Mouse (Mus musculus) Patski (cell line): ENCODE data around the gene Cmklr1. TPM values are rescaled to one million over a fixed set of nuclear protein-coding genes. Genes with fewer than 3 reads are reported as not detected.
A peak's percentile ranks its signal among the peaks of the same experiment; 100 is the strongest.

Source experiments
- ATAC-seq: fragments of 100-300 bp; one replicate; pipeline ENCODE4 v1.8.0; 2021
- CTCF ChIA-PET: fragments of 350-600 bp; sonication (Branson Sonifier 250); formaldehyde crosslinking; loops from one replicate; lab custom pipeline; 2022; ENCODE audit warnings: inconsistent platforms; lab: Charles Lee
- POLR2A ChIA-PET: fragments of 350-600 bp; sonication (Branson Sonifier 250); formaldehyde crosslinking; loops from one replicate; lab custom pipeline; 2022; ENCODE audit warnings: antibody characterized with exemption, inconsistent platforms; lab: Charles Lee
- DNase-seq: peaks from one replicate; pipeline ENCODE4 v3.0.0-alpha.2; 2011; ENCODE audit warnings: low read depth, low spot score
- H3K27me3 ChIP-seq: fragments of 371-371 bp; one replicate; pipeline ENCODE4 v1.5.1; 2021
- CTCF ChIP-seq: fragments of 100-300 bp; IDR thresholded peaks from one replicate; pipeline ENCODE4 v1.5.1; 2021
- in situ Hi-C: fragments of 300-500 bp; cut with MboI; formaldehyde crosslinking; loops from 3 replicates; pipeline ENCODE4 v1.11.1; 2018; ENCODE audit warnings: low pct_unique_long_range_greater_than_20kb, mixed read lengths
- polyA plus RNA-seq: library from polyadenylated mRNA; unstranded; gene quantifications from one replicate; pipeline ENCODE4 v1.2.3, GENCODE M21; 2021

Cmklr1 gene
- polyA plus RNA-seq, 1 experiment from 2014 or later: not detected

DNA sequence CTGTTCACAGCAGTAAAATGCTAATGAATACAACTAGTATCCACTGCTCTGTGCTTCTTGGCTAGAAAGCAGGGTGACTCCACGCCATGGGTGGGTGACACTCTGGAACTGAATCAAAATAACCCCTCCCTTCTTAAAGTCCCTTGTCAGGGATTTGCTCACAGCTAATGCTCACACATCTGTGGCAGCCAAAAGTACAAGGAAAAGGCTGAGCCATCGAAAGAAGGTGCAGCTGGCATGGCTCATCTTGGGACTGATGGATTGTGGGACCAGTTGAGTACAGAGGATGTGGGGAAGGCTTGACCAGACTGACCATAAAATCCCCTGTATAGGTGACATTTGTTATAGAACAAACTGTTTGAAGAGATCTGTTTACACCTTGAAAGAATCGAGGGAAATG lies 44.1 kb downstream of the Cmklr1 start:
- ChIA-PET POLR2A (no interaction called here), CTCF (no interaction called here)
- DNase-seq (no peak), ATAC-seq (no peak)
- in situ Hi-C loops: no loop called here
- H3K27me3 ChIP-seq: no peaks in the 10 kb centered on the region
- no peak for TF ChIP-seq CTCF

GRCm38 (mm10) chr5:113604758-113605157 lies 45.5 kb downstream of the Cmklr1 start:
- in situ Hi-C loops: no loop called here
- ATAC-seq (no peak), DNase-seq (no peak)
- TF ChIP-seq CTCF: no peak
- H3K27me3 ChIP-seq: no peaks in the 10 kb centered on the region
- POLR2A ChIA-PET: no interaction called here
- CTCF ChIA-PET: no interaction called here

- no peaks in the 10 kb centered on the region for H3K27me3 ChIP-seq
- ATAC-seq: no peak
- CTCF ChIA-PET: no interaction called here
- in situ Hi-C loops: no loop called here
- no peak for DNase-seq
- POLR2A ChIA-PET: no interaction called here
- no peak for TF ChIP-seq CTCF
Observed at GRCm38 (mm10) chr5:113603471-113603870, 46.8 kb downstream of the Cmklr1 start.

GRCm38 (mm10) chr5:113600803-113601202 lies 49.4 kb downstream of the Cmklr1 start:
- H3K27me3 ChIP-seq: no peaks in the 10 kb centered on the region
- CTCF ChIA-PET: interaction anchor here (1.8 kb wide), 1 partner anchor 10 kb away, joined by 5 read pairs; no protein-coding TSS in a partner anchor
- in situ Hi-C loops: no loop called here
- ATAC-seq: no peak
- no peak for DNase-seq
- POLR2A ChIA-PET: no interaction called here
- TF ChIP-seq CTCF: no peak

DNA sequence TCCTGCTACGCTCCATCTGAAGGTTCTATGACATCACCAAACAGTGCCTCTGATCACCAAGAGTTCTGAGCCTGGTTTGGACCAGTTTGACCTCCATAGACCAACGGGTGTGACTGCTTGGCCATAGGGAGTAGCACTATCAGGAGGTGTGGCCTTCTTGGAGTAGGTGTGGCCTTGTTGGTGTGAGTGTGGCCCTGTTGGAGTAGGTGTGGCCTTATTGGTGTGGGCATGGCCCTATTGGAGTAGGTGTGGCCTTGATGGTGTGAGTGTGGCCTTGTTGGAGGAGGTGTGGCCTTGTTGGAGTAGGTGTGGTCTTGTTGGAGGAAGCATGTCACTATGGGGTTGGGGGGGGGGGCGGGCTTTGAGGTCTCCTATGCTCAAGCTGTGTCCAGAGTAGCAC lies 50.0 kb downstream of the Cmklr1 start:
- POLR2A ChIA-PET: no interaction called here
- no peak for TF ChIP-seq CTCF
- in situ Hi-C loops: no loop called here
- ATAC-seq (no peak), DNase-seq (no peak)
- CTCF ChIA-PET: interaction anchor here (1.8 kb wide), 1 partner anchor 9 kb away, joined by 5 read pairs; no protein-coding TSS in a partner anchor
- H3K27me3 ChIP-seq: no peaks in the 10 kb centered on the region

GRCm38 (mm10) chr5:113596780-113597353 lies 53.4 kb downstream of the Cmklr1 start:
- ChIA-PET POLR2A (no interaction called here), CTCF (no interaction called here)
- no peak for ATAC-seq
- no peak for TF ChIP-seq CTCF
- no peak for DNase-seq
- in situ Hi-C loops: loop anchor here (25.0 kb wide), 1 partner anchor 235 kb away; the partner anchor contains the start of gene Aym1
- H3K27me3 ChIP-seq: no peaks in the 10 kb centered on the region

DNA sequence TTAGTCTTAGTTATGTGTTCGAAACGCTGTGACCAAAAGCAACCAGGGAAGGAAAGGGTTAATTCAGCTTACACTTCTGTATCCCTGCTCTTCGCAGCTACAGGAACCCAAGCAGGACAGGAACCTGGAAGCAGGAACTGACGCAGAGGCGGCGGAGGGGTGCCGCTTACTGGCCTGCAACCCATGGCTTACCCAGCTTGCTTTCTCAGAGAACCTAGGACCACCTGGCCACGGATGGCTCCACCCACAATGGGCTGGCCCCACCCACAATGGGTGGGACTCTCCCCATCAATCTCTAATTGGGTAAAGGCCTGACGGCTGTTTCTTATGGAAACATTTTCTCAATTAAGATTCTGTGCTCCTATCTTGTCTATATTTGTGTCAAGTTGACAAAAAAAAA lies 54.0 kb downstream of the Cmklr1 start:
- in situ Hi-C loops: loop anchor here (25.0 kb wide), 1 partner anchor 234 kb away; the partner anchor contains the start of gene Aym1
- CTCF ChIA-PET: no interaction called here
- TF ChIP-seq CTCF: no peak
- no peak for ATAC-seq
- POLR2A ChIA-PET: no interaction called here
- H3K27me3 ChIP-seq: no peaks in the 10 kb centered on the region
- no peak for DNase-seq

- TF ChIP-seq CTCF: no peak
- no peaks in the 10 kb centered on the region for H3K27me3 ChIP-seq
- ATAC-seq (no peak), DNase-seq (no peak)
- in situ Hi-C loops: loop anchor here (25.0 kb wide), 1 partner anchor 232 kb away; the partner anchor contains the start of gene Aym1
- ChIA-PET POLR2A (no interaction called here), CTCF (no interaction called here)
Observed at GRCm38 (mm10) chr5:113593911-113594705, 56.1 kb downstream of the Cmklr1 start.

GRCm38 (mm10) chr5:113591751-113592230 lies 58.4 kb downstream of the Cmklr1 start:
- TF ChIP-seq CTCF: no peak
- peak; percentile 15 for ATAC-seq
- POLR2A ChIA-PET: interaction anchor here (0.8 kb wide), 1 partner anchor 12 kb away, joined by 3 read pairs; no protein-coding TSS in a partner anchor
- CTCF ChIA-PET: no interaction called here
- H3K27me3 ChIP-seq: no peaks in the 10 kb centered on the region
- in situ Hi-C loops: loop anchor here (25.0 kb wide), 1 partner anchor 229 kb away; the partner anchor contains the start of gene Aym1
- no peak for DNase-seq

- no peaks in the 10 kb centered on the region for H3K27me3 ChIP-seq
- DNase-seq: no peak
- in situ Hi-C loops: loop anchor here (25.0 kb wide), 1 partner anchor 229 kb away; the partner anchor contains the start of gene Aym1
- ATAC-seq: no peak
- ChIA-PET CTCF (interaction anchor here (1.6 kb wide), 1 partner anchor 10 kb away, joined by 5 read pairs; no protein-coding TSS in a partner anchor), POLR2A (interaction anchor here (0.8 kb wide), 1 partner anchor 11 kb away, joined by 3 read pairs; no protein-coding TSS in a partner anchor)
- TF ChIP-seq CTCF: no peak
Observed at GRCm38 (mm10) chr5:113591166-113591565, 59.1 kb downstream of the Cmklr1 start.
